Mouse (Mus musculus) A20 (cell line): ENCODE measurements at regions not wholly inside any gene's neighbourhood (a gene's known extent, or its start where the extent isn't known, plus 50 kb on each side); places are given as distances from the start of the nearest gene placed in this dataset.

Experiments
- DNase-seq: peaks from one replicate; pipeline ENCODE4 v3.0.0-alpha.2; 2011; ENCODE audit warnings: low read depth, low spot score

DNA sequence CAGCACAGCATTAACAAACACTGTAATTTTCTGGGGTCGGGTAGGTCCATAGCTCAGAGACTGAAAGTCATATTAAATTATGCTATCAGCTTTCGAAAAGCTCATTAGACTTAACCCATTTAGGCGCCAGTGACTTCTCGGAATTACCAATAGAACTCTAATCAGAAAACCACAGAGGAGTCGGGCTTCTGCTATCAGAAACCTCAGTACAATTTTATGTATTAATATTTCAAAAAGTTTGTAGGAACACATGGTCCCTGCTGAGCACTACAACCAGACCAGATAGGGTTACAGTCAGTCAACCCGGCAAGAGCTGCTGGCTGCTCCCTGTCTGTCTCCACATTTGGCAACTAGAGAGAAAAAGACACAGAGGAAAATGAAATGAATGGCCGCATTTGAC, 647.3 kb upstream of the Pabpc4l start:
- DNase-seq, result no peak

DNA sequence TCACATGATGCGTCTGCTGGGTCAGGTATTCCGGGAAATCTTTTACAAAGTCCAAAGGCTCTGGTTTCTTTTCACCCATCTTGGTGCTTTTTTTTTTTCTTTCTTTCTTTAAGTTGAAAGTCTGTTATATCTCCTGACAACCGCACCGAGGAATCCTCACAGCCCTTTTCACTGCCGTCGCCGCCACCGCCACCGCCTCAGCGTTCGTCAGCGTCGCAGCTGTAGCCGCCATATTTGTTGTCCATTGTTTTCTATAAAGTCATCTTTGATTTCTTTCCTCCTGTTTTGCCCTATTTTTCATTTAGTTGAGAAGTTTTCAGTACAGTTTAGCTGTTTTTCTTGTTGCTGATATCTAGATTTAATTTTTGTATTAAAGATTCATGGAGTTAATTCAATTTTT, 603.5 kb upstream of the Pabpc4l start:
- DNase-seq, result no peak

DNA sequence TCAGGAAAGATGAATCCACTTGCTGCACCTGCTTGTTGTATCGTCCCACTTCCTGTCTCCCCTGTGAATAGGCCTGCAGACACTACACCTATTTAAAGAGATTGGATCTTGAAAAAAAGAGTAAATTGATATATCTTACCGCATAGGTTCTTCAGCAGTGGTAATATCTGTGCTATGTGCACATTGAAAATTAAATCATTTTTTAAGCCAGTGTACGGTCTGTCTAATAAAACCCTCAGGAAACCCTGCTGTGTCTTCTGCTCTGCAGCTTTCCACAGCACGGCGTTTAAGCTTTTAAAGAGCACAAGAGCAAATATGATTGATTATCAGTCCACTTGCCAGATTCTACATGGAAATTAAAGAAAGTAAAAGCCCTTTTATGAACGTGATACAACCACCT, 577.7 kb upstream of the Pabpc4l start:
- no peak for DNase-seq

DNA sequence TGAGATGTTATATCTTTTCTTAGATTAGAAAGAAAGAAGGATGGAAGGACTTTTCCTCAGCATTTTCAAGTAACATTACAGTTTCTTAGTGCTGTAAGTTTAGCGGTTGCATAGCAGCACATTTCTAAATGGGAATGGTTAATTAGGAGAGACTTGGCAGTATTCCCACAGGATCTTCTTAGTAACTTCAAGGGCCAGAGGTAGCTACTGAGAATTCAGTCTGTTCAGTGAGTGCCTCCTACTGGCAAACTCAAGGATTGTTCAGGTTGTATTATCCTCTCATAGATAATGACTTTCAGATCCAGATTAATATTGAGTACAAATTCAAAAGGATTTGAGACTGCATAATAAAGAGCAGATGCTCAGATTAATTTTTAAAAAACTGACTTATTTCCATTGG, 571.3 kb upstream of the Pabpc4l start:
- peak; percentile 27 for DNase-seq

DNA sequence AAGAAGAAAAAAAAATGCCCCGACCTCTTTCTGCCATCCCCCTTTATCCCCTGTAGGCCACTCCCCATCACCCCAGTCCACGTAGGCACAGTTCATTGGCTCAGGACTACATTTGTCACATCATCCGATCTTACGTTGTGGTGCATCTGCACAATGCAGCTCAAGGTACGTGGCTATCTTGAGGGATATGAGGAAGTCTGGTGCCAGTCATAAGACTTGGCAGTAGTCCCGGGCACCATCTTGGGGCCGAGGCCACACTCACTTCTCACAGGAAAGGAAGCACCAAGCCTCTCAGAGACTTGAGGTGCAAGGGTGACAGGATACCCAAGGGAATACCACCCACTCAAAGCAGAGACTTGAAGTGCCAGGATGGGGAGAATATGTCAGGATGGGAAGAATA, 570.5 kb upstream of the Pabpc4l start:
- DNase-seq, result no peak

DNA sequence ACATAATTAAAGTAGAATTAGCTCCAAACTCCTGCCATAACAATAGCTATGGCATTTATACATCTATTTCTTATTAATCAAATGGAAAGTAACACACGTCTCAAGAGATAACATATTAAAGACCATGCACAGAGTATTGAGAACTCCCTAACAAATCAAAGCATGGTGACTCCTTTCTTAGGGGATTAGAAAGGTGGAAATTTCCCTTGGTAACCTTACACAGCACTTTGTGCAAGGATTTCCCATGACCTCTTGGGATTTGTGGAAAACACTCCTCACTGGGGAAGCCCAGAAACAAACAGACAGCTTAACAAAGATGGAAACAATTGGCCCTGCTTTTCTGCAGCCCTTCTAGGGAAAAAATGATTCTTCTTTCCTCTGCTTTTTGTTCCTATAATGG, 562.4 kb upstream of the Pabpc4l start:
- DNase-seq, result no peak

DNA sequence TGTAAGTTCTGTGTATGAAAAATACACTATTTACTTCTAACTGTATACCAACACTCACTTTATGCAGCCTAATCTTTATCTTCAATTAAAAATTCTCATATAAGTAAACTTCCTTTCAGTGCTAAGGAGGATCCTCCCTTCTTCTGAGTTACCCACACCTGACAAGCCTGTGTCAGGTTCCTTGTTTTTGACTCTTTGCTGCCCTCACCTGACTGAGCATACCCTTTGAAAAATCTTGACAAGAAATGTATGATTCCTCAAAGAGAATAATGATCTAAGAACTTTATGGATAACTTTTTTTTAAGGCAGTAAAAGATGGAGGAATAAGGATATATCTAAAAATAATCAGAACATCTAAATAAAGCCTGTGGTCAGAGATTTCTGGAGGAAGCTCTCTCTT, 550.9 kb upstream of the Pabpc4l start:
- DNase-seq, result peak; percentile 61

DNA sequence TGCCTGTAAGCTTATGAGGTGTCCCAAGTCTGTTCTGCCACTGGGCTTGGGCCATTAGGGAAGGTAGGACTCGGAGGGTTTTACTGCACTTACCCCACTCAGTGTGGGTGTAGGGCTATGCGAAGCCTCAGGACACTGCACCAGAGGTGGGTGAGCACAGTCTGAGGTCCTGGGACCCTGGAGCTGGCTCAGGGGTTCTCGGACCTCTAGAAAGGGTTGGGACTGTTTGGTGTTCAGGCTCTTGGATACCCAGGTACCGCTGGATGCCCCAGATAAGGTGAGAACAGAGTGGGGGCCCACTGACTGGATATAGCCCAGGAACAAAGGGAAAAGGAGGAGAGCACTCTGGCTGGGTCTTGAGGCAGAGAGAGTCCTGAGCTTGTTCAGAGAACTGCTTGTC, 522.7 kb upstream of the Pabpc4l start:
- no peak for DNase-seq

DNA sequence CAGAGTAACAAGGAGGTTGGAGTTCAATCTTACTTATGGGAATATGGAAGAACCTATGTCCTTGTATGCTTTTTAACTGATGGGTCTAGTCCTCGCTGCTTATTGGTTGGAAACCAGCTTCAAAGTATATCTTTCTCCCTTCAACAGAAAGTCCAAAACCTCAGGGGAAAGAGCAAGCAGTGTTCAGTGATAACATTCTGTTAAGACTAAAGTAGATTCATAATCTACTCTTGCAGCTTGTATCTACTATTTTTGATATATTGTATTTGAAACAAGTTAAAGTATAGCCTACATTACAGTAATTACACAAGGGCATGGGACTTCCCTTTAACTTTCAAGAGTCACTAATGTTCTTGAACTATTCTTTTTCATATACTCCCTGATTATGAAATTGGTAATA, 522.0 kb upstream of the Pabpc4l start:
- no peak for DNase-seq

DNA sequence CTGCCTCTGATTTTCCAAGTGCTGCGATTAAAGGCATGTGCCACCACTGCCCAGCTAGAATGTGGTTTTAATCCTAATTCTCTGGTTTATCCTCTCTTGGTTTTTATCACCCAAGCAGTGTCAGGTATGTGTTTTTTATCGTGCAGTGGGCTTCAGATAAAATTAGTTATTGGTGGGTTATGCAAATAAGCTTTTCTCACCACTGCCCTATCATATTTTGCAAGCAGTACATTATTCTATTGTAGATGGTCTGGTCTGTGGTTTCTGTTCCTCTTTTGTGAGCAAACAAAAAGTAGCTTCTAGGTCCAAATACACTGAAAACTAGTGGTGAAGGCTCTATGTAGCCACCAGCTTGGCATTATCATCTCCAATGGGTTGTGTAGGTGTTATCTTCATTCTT, 503.4 kb upstream of the Pabpc4l start:
- DNase-seq, result peak; percentile 70

DNA sequence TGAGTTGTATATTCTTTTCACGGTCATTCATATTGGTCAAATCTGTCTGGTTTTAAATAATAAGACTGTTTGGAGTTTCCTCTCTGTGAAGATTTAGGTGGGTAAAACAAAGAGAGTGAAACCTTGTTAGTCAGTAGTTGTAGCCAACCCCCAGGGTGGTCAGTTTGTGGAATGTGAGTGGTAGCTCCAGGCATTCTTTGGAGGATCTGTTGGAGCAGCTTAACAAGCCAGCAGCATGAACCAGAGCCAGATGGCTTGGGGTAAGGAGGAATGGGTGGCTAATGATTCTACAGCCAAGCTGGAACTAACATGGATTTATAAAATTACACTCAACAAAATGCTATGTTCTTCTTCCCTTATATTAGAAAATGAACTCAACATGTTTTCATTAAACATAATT, 489.7 kb upstream of the Pabpc4l start:
- no peak for DNase-seq

DNA sequence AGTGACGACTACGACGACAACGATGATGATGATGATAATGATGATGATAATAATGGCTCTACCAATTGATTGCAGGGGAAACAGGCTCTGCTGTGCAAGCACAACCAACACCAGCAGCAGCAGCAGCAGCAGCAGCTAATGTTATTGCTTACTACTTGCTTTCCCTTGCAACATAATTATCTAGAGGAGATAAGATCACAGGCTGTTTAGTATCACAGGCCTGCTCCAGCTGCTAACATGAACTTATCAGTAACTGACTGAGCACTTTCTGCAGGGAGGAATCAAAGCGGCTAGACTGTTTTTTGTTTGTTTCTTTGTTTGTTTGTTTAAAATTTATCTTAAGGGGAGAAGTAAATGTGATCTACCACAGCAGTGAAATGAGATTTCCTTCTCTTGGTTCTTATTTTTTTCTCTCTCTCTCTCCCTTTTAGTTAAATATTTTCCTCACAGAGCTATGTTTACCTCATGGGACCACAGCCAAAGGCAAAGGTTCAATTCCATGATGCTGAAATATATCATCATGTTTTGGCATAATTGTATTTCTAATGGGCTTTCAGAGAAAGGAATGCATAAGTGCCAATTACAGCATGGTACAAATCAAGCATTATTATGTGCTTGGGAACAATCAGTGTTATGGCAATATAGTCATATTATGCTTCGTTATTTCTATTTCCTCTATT, 443.2 kb upstream of the Pabpc4l start:
- DNase-seq, result no peak

DNA sequence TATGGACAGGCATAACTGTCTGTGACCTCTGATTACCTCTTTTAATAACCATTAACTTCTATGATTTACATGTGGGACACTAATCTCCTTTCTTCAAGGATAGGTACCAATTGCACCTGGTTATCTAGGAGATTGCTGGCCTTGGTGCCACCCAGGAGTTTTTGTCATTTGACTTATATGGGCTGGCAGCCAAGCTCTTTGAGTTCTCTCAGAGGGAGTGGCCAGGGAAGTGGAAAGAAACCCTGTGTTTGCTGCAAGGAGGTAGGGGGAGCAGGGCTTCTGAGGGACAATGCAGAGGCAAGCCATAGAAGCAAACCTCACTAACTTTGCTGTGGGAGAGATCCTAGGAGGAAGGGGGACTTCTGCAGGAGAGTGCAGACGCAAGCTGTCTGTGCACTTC, 427.8 kb upstream of the Pabpc4l start:
- DNase-seq, result no peak

DNA sequence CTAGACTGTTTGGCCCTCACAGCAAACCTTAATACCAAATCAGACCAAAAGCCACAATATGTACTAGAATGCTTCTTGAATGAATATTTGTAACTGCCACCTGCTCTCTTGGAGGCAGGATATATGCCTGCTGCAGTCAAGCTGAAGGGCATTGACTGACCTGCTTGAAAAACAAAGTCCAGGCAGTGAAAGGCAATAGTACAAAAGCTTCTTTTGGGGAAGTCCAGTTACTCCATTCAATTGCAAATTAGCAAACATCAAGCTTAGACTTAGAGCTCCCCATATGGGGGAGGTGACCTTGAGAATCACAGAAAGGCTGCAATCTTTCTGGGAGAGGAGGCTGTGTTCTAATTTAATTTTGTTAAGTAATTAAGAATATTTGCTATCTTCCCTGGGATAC, 422.9 kb upstream of the Pabpc4l start:
- no peak for DNase-seq

DNA sequence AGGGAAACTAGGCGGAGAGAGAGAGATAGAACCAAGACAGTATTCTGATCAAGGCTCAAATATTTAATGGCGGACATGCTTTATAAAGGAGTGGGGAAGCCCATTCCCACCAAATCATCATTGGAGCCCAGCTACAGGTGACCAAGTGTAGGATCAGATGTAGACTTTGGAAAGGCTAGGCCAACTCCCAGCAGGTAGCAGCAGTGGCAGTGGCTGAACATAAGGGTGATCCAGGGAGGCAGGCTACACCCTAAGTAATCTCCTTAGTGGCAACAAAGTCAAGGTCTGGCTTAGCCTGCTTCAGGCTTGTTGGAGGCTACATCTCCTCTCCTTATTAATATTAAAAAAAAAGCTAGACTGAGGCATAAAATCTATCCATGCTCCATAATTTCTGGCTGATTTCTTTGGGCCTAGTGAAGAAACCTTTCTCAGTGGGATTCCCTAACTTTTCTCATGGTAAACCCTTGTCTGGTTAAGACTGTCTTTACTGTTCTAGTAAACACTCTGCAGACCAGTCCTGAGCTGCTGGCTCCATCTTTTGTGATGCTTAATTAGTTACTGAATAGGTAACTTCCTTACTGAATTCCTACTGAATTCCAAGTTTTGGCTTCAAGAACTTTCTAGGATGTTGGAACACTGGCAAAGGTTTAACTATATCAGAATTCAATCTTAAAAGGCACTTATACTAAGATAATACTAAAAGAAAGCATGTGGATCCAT, 421.7 kb upstream of the Pabpc4l start:
- no peak for DNase-seq

DNA sequence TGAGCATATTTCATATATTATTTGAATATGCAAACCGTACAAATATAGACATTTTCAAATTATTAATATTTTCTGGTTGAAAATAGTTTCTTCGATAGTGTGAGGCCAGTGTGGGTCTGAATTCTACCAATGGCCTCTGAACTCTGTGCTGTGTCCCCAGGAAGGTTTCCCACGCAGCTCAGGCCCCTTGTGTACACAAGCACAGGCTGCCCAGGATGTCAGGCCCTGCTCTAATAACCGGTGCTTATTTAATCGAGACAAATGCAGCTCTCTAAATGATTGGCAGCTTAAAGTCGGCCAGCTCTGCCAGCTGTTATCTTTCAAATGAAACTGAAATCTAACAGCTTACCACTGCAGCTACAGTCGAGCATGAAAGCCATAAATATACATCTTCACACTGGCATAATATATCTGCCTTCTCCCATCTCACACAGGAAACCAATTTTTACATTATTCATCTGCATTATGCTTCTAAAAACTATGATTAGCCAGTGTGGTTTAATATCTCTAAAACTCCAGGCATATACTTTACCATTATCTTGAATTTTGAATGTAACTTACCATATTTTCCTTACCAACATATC, 400.5 kb upstream of the Pabpc4l start:
- DNase-seq, result peak; percentile 70

DNA sequence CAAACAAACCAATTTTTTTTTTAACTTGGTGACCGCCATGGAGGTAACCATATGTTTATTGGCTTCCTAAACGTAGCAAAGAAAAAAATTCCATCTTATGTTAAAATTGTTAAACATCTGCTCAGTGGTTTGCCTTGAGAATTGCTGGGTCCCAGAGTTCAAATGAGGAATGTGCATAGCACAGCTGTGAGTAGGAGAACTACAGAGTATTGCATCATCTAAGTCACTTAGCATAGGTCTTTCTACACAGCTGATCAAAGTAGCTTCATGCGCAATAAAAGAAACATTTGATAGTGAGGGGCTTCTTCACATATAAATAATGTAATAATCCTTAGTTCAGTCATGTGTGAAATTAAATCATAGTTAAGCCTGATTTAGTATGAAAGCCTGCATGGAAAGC, 380.7 kb upstream of the Pabpc4l start:
- DNase-seq, result no peak
